15 mouse cellular contexts compared by ENCODE assay signal in the genomic region with DNA sequence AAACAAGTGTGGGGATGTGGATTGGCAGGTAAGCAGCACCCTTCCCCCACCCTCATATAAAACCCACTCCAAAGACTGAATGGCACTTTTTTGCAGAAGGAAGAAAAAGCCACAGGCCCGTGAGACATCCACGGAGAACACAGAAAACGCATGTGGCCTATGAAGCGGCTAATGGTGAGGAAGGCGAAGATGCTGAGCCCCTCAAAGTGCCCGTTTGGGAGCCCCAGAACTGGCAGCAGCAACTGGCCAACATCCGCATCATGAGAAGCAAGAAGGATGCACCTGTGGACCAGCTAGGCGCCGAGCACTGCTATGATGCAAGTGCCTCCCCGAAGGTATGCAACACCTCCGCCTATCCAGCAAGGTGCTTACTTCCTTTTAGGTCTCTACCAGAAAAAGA. TPM values are rescaled to one million over a fixed set of nuclear protein-coding genes. Genes with fewer than 3 reads are reported as not detected.
A peak's percentile ranks its signal among the peaks of the same experiment; 100 is the strongest.
DNase-seq lines count a peak whose midpoint lies in the region; ATAC-seq and TF ChIP-seq lines count a peak whose summit lies in the region.
"Had no signal": no experiment of that assay in that cellular context is flagged by ENCODE, and none has a peak within 500 bp of the region (broad histone marks: within the 10 kb centered on the region; RNA-seq: fewer than 3 reads in every experiment).

No protein-coding gene starts in this region.

- no peak for ATAC-seq in heart, embryonic 15.5 days (replicated peaks; ENCODE audit: insufficient number of reproducible peaks, insufficient read depth, low FRiP score, low read depth)
- no peak for ATAC-seq in embryonic facial prominence, embryonic 12.5 days (ENCODE audit: insufficient number of reproducible peaks, insufficient read depth, low FRiP score, low TSS enrichment)
- ATAC-seq in limb, embryonic 15.5 days (ENCODE audit: insufficient number of reproducible peaks, low FRiP score, low TSS enrichment, low read depth) = no peak
- no peak for ATAC-seq in granulocyte monocyte progenitor cell, adult 5-6 weeks (replicated peaks; ENCODE audit: poor library complexity, severe bottlenecking)
- ATAC-seq: forebrain, postnatal 0 days had no signal

- H3K9ac ChIP-seq in heart, embryonic 15.5 days = no peak overlapping the region
- H3K9ac ChIP-seq in embryonic facial prominence, embryonic 12.5 days = no peak overlapping the region
- no peak overlapping the region for H3K9ac ChIP-seq in limb, embryonic 15.5 days

- peaks cover 35% of the 10 kb centered on the region for H3K4me1 ChIP-seq in heart, embryonic 15.5 days (replicated peaks)
- H3K4me1 ChIP-seq in lung, adult 2 months (ENCODE audit: control insufficient read depth, insufficient read depth, low read length) = peaks cover 46% of the 10 kb centered on the region
- peaks cover 22% of the 10 kb centered on the region for H3K4me1 ChIP-seq in embryonic facial prominence, embryonic 12.5 days
- H3K4me1 ChIP-seq in limb, embryonic 15.5 days = peaks cover 38% of the 10 kb centered on the region

- peak overlapping the region; percentile 93 for H3K27ac ChIP-seq in heart, embryonic 15.5 days
- H3K27ac ChIP-seq in embryonic facial prominence, embryonic 12.5 days = 0 out of 2 replicates have a peak overlapping the region, but pooled peaks have one; percentile 92
- H3K27ac ChIP-seq in limb, embryonic 15.5 days = peak overlapping the region; percentile 96

- TF ChIP-seq CTCF in lung, adult 2 months (IDR thresholded peaks at IDR 0.05; ENCODE audit: insufficient read depth, low read length) = no peak

- DNase-seq in heart, adult 9 months (ENCODE audit: low spot score in 2 of 2) = no peak
- peak; percentile 10 for DNase-seq in lung, adult 2 months
- no peak for DNase-seq in lung, postnatal 14 days
- DNase-seq in cerebellum, postnatal 4 days (ENCODE audit: low spot score in 2 of 2) = no peak
- DNase-seq: cerebellum, adult 8-10 months; forebrain, postnatal 0 days; kidney, postnatal 14 days; right cerebral cortex, adult 18-20 months had no signal

- H3K4me3 ChIP-seq in heart, embryonic 15.5 days = no peak overlapping the region
- H3K4me3 ChIP-seq in lung, adult 2 months (replicated peaks; ENCODE audit: extremely low read depth, low read depth, low read length) = no peak overlapping the region
- H3K4me3 ChIP-seq in embryonic facial prominence, embryonic 12.5 days = no peak overlapping the region
- H3K4me3 ChIP-seq in limb, embryonic 15.5 days = no peak overlapping the region

- H3K27me3 ChIP-seq in heart, embryonic 15.5 days = peaks cover 10% of the 10 kb centered on the region; the same call in 1 of the 2 replicates
- H3K27me3 ChIP-seq in embryonic facial prominence, embryonic 12.5 days = no peaks in the 10 kb centered on the region
- H3K27me3 ChIP-seq in limb, embryonic 15.5 days = no peaks in the 10 kb centered on the region
- H3K27me3 ChIP-seq: CH12.LX had no signal

- peaks cover 19% of the 10 kb centered on the region for H3K36me3 ChIP-seq in heart, embryonic 15.5 days
- H3K36me3 ChIP-seq in embryonic facial prominence, embryonic 12.5 days = peaks cover 18% of the 10 kb centered on the region
- peaks cover 31% of the 10 kb centered on the region for H3K36me3 ChIP-seq in limb, embryonic 15.5 days

- WGBS in heart, embryonic 15.5 days = 94% methylated on average over 11 of the region's 11 CpGs
- WGBS in lung, adult 2 months = 92% methylated on average over 11 of the region's 11 CpGs
- WGBS in embryonic facial prominence, embryonic 12.5 days = 95% methylated on average over 11 of the region's 11 CpGs
- WGBS in limb, embryonic 15.5 days = 92% methylated on average over 11 of the region's 11 CpGs

- H3K9me3 ChIP-seq in heart, embryonic 15.5 days (replicated peaks) = no peaks in the 10 kb centered on the region
- no peaks in the 10 kb centered on the region for H3K9me3 ChIP-seq in embryonic facial prominence, embryonic 12.5 days
- H3K9me3 ChIP-seq in limb, embryonic 15.5 days = no peaks in the 10 kb centered on the region

- TF ChIP-seq POLR2A in lung, adult 2 months (IDR thresholded peaks at IDR 0.05; ENCODE audit: borderline replicate concordance, extremely low read depth, low read depth, low read length) = no peak

- no peak overlapping the region for H3K4me2 ChIP-seq in heart, embryonic 15.5 days
- no peak overlapping the region for H3K4me2 ChIP-seq in embryonic facial prominence, embryonic 12.5 days (replicated peaks)
- H3K4me2 ChIP-seq in limb, embryonic 15.5 days = no peak overlapping the region

RNA-seq across cellular contexts. Expression of a gene that starts 1.4 kb away (rescaled TPM):
- polyA plus RNA-seq in heart, embryonic 15.5 days (2015; fragmentation: Nextera tagmentation; extraction: Ambion mirVana) = 7.7 and 10.9 TPM in 2 replicates
- polyA plus RNA-seq in lung, adult 2 months (2012; rRNA removed) = 18.8 and 19.3 TPM in 2 replicates
- 26.2 and 26.9 TPM in 2 replicates for polyA plus RNA-seq in embryonic facial prominence, embryonic 12.5 days (2016; fragmentation: Nextera tagmentation; extraction: Ambion mirVana)
- 20.9 and 21.3 TPM in 2 replicates for polyA plus RNA-seq in limb, embryonic 15.5 days (2015; fragmentation: Nextera tagmentation; extraction: Ambion mirVana)
- total RNA-seq in granulocyte monocyte progenitor cell, adult 5-6 weeks (2014; fragmentation: Nextera tagmentation) = 7.1 and 15.7 TPM in 2 replicates
- total RNA-seq in granulocyte monocyte progenitor cell, adult 5-6 weeks (2017) = 11.8 and 13.7 TPM in 2 replicates

RNA-seq across cellular contexts. Expression of a gene that starts 1.4 kb away (rescaled TPM):
- polyA plus RNA-seq in heart, embryonic 15.5 days (2015; fragmentation: Nextera tagmentation; extraction: Ambion mirVana) = 39.0 and 56.0 TPM in 2 replicates
- polyA plus RNA-seq in lung, adult 2 months (2012; rRNA removed) = 220 and 230 TPM in 2 replicates
- polyA plus RNA-seq in embryonic facial prominence, embryonic 12.5 days (2016; fragmentation: Nextera tagmentation; extraction: Ambion mirVana) = 72.8 and 82.0 TPM in 2 replicates
- 49.9 and 54.0 TPM in 2 replicates for polyA plus RNA-seq in limb, embryonic 15.5 days (2015; fragmentation: Nextera tagmentation; extraction: Ambion mirVana)
- 61.9 and 83.7 TPM in 2 replicates for total RNA-seq in granulocyte monocyte progenitor cell, adult 5-6 weeks (2014; fragmentation: Nextera tagmentation)
- 25.1 and 41.3 TPM in 2 replicates for total RNA-seq in granulocyte monocyte progenitor cell, adult 5-6 weeks (2017)

RNA-seq across cellular contexts. Expression of a gene that starts 16.3 kb away (rescaled TPM):
- polyA plus RNA-seq in heart, embryonic 15.5 days (2015; fragmentation: Nextera tagmentation; extraction: Ambion mirVana) = 55.5 and 61.4 TPM in 2 replicates
- 507 and 712 TPM in 2 replicates for polyA plus RNA-seq in lung, adult 2 months (2012; rRNA removed)
- 59.6 and 60.6 TPM in 2 replicates for polyA plus RNA-seq in embryonic facial prominence, embryonic 12.5 days (2016; fragmentation: Nextera tagmentation; extraction: Ambion mirVana)
- polyA plus RNA-seq in limb, embryonic 15.5 days (2015; fragmentation: Nextera tagmentation; extraction: Ambion mirVana) = 56.5 and 57.7 TPM in 2 replicates
- 0.45 and 1.0 TPM in 2 replicates for total RNA-seq in granulocyte monocyte progenitor cell, adult 5-6 weeks (2014; fragmentation: Nextera tagmentation)
- total RNA-seq in granulocyte monocyte progenitor cell, adult 5-6 weeks (2017) = 1.8 and 3.0 TPM in 2 replicates

RNA-seq across cellular contexts. Expression of a gene that starts 24.4 kb away (rescaled TPM):
- polyA plus RNA-seq in heart, embryonic 15.5 days (2015; fragmentation: Nextera tagmentation; extraction: Ambion mirVana) = 0.26 TPM in 1 of 2 replicates, not detected in the other
- polyA plus RNA-seq in lung, adult 2 months (2012; rRNA removed) = 77.9 and 131 TPM in 2 replicates
- polyA plus RNA-seq in embryonic facial prominence, embryonic 12.5 days (2016; fragmentation: Nextera tagmentation; extraction: Ambion mirVana) = 0.35 and 0.76 TPM in 2 replicates
- not detected in 2 replicates for polyA plus RNA-seq in limb, embryonic 15.5 days (2015; fragmentation: Nextera tagmentation; extraction: Ambion mirVana)
- not detected in 2 replicates for total RNA-seq in granulocyte monocyte progenitor cell, adult 5-6 weeks (2014; fragmentation: Nextera tagmentation)
- 0.82 TPM in 1 of 2 replicates, not detected in the other for total RNA-seq in granulocyte monocyte progenitor cell, adult 5-6 weeks (2017)
- total RNA-seq: adrenal gland, postnatal 4 days; CH12.LX; forebrain, postnatal 0 days; hematopoietic stem cell, adult 5-6 weeks had no signal

RNA-seq across cellular contexts. Expression of a gene that starts 35.7 kb away (rescaled TPM):
- 12.5 and 18.1 TPM in 2 replicates for polyA plus RNA-seq in heart, embryonic 15.5 days (2015; fragmentation: Nextera tagmentation; extraction: Ambion mirVana)
- 89.7 and 89.8 TPM in 2 replicates for polyA plus RNA-seq in lung, adult 2 months (2012; rRNA removed)
- 23.5 and 25.4 TPM in 2 replicates for polyA plus RNA-seq in embryonic facial prominence, embryonic 12.5 days (2016; fragmentation: Nextera tagmentation; extraction: Ambion mirVana)
- polyA plus RNA-seq in limb, embryonic 15.5 days (2015; fragmentation: Nextera tagmentation; extraction: Ambion mirVana) = 21.4 and 22.1 TPM in 2 replicates
- 18.2 and 40.4 TPM in 2 replicates for total RNA-seq in granulocyte monocyte progenitor cell, adult 5-6 weeks (2014; fragmentation: Nextera tagmentation)
- 16.1 and 17.8 TPM in 2 replicates for total RNA-seq in granulocyte monocyte progenitor cell, adult 5-6 weeks (2017)
